Mouse (Mus musculus) spleen, adult 2 months (tissue): ENCODE data around the gene Slc22a14. TPM values are rescaled to one million over a fixed set of nuclear protein-coding genes. Genes with fewer than 3 reads are reported as not detected.

Source experiments
- DNase-seq, 2 experiments: peaks; one replicate each; pipeline versions ENCODE4 v3.0.0 to v3.0.0-alpha.2; 2012 to 2021; ENCODE audit warnings: low spot score in 2 of 2, low read depth in 1 of 2
- H3K27ac ChIP-seq: fragments of 200-500 bp; 2 replicates; pipeline ENCODE4 v1.5.1; 2012; ENCODE audit warnings: low read length, inconsistent platforms; ENCODE audit not compliant: insufficient read depth
- H3K27me3 ChIP-seq: fragments of 200-500 bp; 2 replicates; pipeline ENCODE4 v1.6.1; 2012; ENCODE audit warnings: mild to moderate bottlenecking, moderate library complexity, low read length, inconsistent platforms; ENCODE audit not compliant: control insufficient read depth, insufficient read depth
- H3K36me3 ChIP-seq: fragments of 200-500 bp; 2 replicates; pipeline ENCODE4 v1.6.1; 2012; ENCODE audit warnings: mild to moderate bottlenecking, low read length, inconsistent platforms; ENCODE audit not compliant: control insufficient read depth, insufficient read depth
- H3K4me1 ChIP-seq: fragments of 200-500 bp; 2 replicates; pipeline ENCODE4 v1.6.1; 2011; ENCODE audit warnings: inconsistent platforms; ENCODE audit not compliant: control insufficient read depth, insufficient read depth, insufficient read length
- H3K4me3 ChIP-seq: fragments of 200-500 bp; 2 replicates; pipeline ENCODE4 v1.5.1; 2011; ENCODE audit warnings: mild to moderate bottlenecking, inconsistent platforms; ENCODE audit not compliant: insufficient read depth, insufficient read length; ENCODE audit errors: extremely low read depth
- CTCF ChIP-seq: fragments of 200-500 bp; IDR thresholded peaks from 2 replicates; pipeline ENCODE4 v1.5.1; 2011; ENCODE audit warnings: mild to moderate bottlenecking, inconsistent platforms; ENCODE audit not compliant: insufficient read depth, insufficient read length, insufficient replicate concordance; ENCODE audit errors: extremely low read depth
- POLR2A ChIP-seq: fragments of 200-500 bp; IDR thresholded peaks from 2 replicates; pipeline ENCODE4 v1.6.1; 2011; ENCODE audit warnings: low read depth, low read length, inconsistent platforms
- WGBS: fragments of 180-500 bp; shearing (Covaris S2); methylation state at CpG from one replicate; pipeline ENCODE4 v1.1.7; 2018; 5-methylcytosine and 5-hydroxymethylcytosine counted together
- polyA plus RNA-seq: library from polyadenylated mRNA; depleted of rRNA; stranded (reverse); fragments of >200 nt; gene quantifications from 2 replicates; pipeline ENCODE4 v1.2.3, GENCODE M21; 2012

Slc22a14 gene
- polyA plus RNA-seq, 1 experiment = 0.22 TPM

GRCm38 (mm10) chr9:119263067-119263466 is 102.3 kb downstream of the Slc22a14 start:
- H3K36me3 ChIP-seq = peaks cover 17% of the 10 kb centered on the region
- TF ChIP-seq CTCF = no peak
- no peak for TF ChIP-seq POLR2A
- H3K27me3 ChIP-seq = no peaks in the 10 kb centered on the region
- H3K27ac ChIP-seq = no peak overlapping the region
- 80% methylated on average over 4 of the region's 4 CpGs for WGBS
- H3K4me1 ChIP-seq = no peaks in the 10 kb centered on the region
- no peak for DNase-seq
- H3K4me3 ChIP-seq = no peak overlapping the region

GRCm38 (mm10) chr9:119260825-119261224 is 104.5 kb downstream of the Slc22a14 start:
- H3K4me1 ChIP-seq = no peaks in the 10 kb centered on the region
- peaks cover 6% of the 10 kb centered on the region; the same call in 1 of the 2 replicates for H3K36me3 ChIP-seq
- H3K27ac ChIP-seq = no peak overlapping the region
- H3K27me3 ChIP-seq = no peaks in the 10 kb centered on the region
- no peak for TF ChIP-seq POLR2A
- TF ChIP-seq CTCF = no peak
- 84% methylated on average over 2 of the region's 2 CpGs for WGBS
- no peak overlapping the region for H3K4me3 ChIP-seq
- no peak for DNase-seq

GRCm38 (mm10) chr9:119258785-119259184 is 106.6 kb downstream of the Slc22a14 start:
- WGBS = 98% methylated on average over 2 of the region's 2 CpGs
- Histone ChIP-seq H3K36me3 (peaks cover 10% of the 10 kb centered on the region), H3K4me3 (no peak overlapping the region), H3K27ac (no peak overlapping the region), H3K4me1 (no peaks in the 10 kb centered on the region), H3K27me3 (no peaks in the 10 kb centered on the region)
- DNase-seq = no peak
- TF ChIP-seq CTCF (no peak), POLR2A (no peak)

- 82% methylated on average over 5 of the region's 5 CpGs for WGBS
- Histone ChIP-seq H3K4me3 (no peak overlapping the region), H3K27ac (no peak overlapping the region), H3K4me1 (no peaks in the 10 kb centered on the region), H3K27me3 (no peaks in the 10 kb centered on the region), H3K36me3 (peaks cover 10% of the 10 kb centered on the region)
- DNase-seq = no peak
- TF ChIP-seq POLR2A (no peak), CTCF (no peak)
Observed at GRCm38 (mm10) chr9:119258128-119258527, 107.2 kb downstream of the Slc22a14 start.

GRCm38 (mm10) chr9:119256161-119256560 is 109.2 kb downstream of the Slc22a14 start:
- Histone ChIP-seq H3K4me1 (no peaks in the 10 kb centered on the region), H3K27me3 (no peaks in the 10 kb centered on the region), H3K27ac (no peak overlapping the region), H3K36me3 (peaks cover 11% of the 10 kb centered on the region), H3K4me3 (no peak overlapping the region)
- TF ChIP-seq CTCF (no peak), POLR2A (no peak)
- 96% methylated on average over 12 of the region's 12 CpGs for WGBS
- DNase-seq = no peak

- TF ChIP-seq POLR2A (no peak), CTCF (no peak)
- whole genome bisulfite sequencing = 91% methylated on average over 1 of the region's 1 CpGs
- Histone ChIP-seq H3K4me1 (no peaks in the 10 kb centered on the region), H3K4me3 (no peak overlapping the region), H3K27ac (no peak overlapping the region), H3K36me3 (peaks cover 12% of the 10 kb centered on the region), H3K27me3 (no peaks in the 10 kb centered on the region)
- no peak for DNase-seq
Observed at GRCm38 (mm10) chr9:119255096-119255495, 110.3 kb downstream of the Slc22a14 start.

- DNase-seq = no peak
- Histone ChIP-seq H3K27ac (no peak overlapping the region), H3K36me3 (peaks cover 12% of the 10 kb centered on the region), H3K27me3 (no peaks in the 10 kb centered on the region), H3K4me1 (no peaks in the 10 kb centered on the region), H3K4me3 (no peak overlapping the region)
- 89% methylated on average over 2 of the region's 2 CpGs for WGBS
- TF ChIP-seq POLR2A (no peak), CTCF (no peak)
Observed at GRCm38 (mm10) chr9:119254187-119254586, 111.2 kb downstream of the Slc22a14 start.
